Mouse (Mus musculus): Measurements from ENCODE around the gene Gm8138.
"Not testable (repeated sequence)": the region's sequence is repeated elsewhere in the genome, so short reads cannot be mapped to it uniquely, and the experiment has no call there.

Gm8138 gene

DNA sequence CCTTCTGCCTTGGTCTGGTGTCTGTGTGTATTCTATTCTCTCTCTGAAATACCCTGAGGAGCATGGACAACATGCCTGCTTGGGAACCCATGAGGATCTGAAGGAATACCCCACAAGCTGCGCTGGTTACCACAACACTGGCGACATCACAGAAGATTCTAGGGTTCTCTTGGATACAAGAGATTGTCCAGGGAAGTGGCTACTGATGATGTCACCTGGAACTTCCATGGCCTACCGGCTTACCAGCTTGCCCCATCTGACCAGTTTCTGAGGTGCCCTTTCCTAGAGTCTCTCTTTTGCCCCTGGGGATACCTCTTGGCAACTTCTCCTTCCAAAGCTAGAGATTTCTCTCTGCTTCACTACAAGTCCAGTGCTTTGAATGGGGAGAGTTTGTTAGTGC lies at the start of gene Gm8138:
TSS of gene Gm8138 (minus strand) at position 101 of the 400 bp plus-strand sequence.
- DNase-seq = not testable (repeated sequence)

DNA sequence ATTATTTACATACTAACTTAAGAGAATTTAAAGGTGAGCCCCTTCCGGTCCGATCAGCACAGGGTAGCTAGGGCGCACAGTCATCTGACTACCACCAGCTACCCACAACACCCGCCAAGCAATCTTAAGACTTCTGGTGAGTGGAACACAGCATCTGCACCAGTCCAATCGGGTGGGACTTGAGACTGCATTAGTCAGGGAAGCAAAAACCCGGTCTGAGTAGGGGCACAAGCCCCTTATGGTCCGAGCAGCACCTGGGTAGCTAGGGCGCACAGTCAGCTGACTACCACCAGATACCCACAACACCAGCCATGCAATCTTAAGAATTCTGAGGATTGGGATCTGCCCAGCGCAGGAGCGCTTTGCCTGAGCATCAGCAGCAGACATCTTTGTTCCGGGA lies 54.4 kb downstream of the Gm8138 start:
- not testable (repeated sequence) for DNase-seq
